Mouse (Mus musculus) hindbrain, embryonic 13.5 days (tissue): ENCODE results near the gene Mecom. TPM values are rescaled to one million over a fixed set of nuclear protein-coding genes. Genes with fewer than 3 reads are reported as not detected.

Experiments
- ATAC-seq: fragments of 200-750 bp; cut with Nextera tagmentation; 2 replicates; pipeline ENCODE4 v1.8.0; 2017; ENCODE audit warnings: moderate TSS enrichment; ENCODE audit not compliant: low FRiP score
- H3K27ac ChIP-seq: fragments of 300-500 bp; sonication (generic); 2 replicates; pipeline ENCODE4 v1.5.1; 2015; ENCODE audit warnings: inconsistent platforms, mild to moderate bottlenecking, moderate library complexity
- H3K27me3 ChIP-seq: fragments of 300-500 bp; sonication (generic); 2 replicates; pipeline ENCODE4 v1.6.1; 2015; ENCODE audit warnings: mild to moderate bottlenecking, inconsistent platforms
- H3K36me3 ChIP-seq: fragments of 300-500 bp; sonication (generic); 2 replicates; pipeline ENCODE4 v1.6.1; 2015; ENCODE audit warnings: mild to moderate bottlenecking, inconsistent platforms
- H3K4me1 ChIP-seq: fragments of 300-500 bp; sonication (generic); replicated peaks from 2 replicates; pipeline ENCODE4 v1.6.1; 2015; ENCODE audit warnings: inconsistent platforms
- H3K4me2 ChIP-seq: fragments of 300-500 bp; sonication (generic); 2 replicates; pipeline ENCODE4 v1.6.1; 2015; ENCODE audit warnings: inconsistent platforms, mild to moderate bottlenecking, moderate library complexity
- H3K4me3 ChIP-seq: fragments of 300-500 bp; sonication (generic); 2 replicates; pipeline ENCODE4 v1.5.1; 2015; ENCODE audit warnings: mild to moderate bottlenecking, inconsistent platforms
- H3K9ac ChIP-seq: fragments of 300-500 bp; sonication (generic); 2 replicates; pipeline ENCODE4 v1.6.1; 2015; ENCODE audit warnings: mild to moderate bottlenecking, inconsistent platforms
- H3K9me3 ChIP-seq: fragments of 300-500 bp; sonication (generic); 2 replicates; pipeline ENCODE4 v1.6.1; 2016; ENCODE audit warnings: inconsistent platforms
- WGBS: fragments of 180-500 bp; shearing (Covaris S2); methylation state at CpG from one replicate; pipeline ENCODE4 v1.1.7; 2015; 5-methylcytosine and 5-hydroxymethylcytosine counted together
- polyA plus RNA-seq: library from polyadenylated mRNA; unstranded; fragments of >200 nt; fragmentation: Nextera tagmentation; extraction: Ambion mirVana; gene quantifications from 2 replicates; pipeline ENCODE4 v1.2.1, GENCODE M21; 2015

The Mecom gene
- polyA plus RNA-seq, 1 experiment from 2014 or later, result 12.3 TPM

- no peaks in the 10 kb centered on the region for H3K36me3 ChIP-seq
- no peak overlapping the region for H3K4me3 ChIP-seq
- no peak overlapping the region for H3K27ac ChIP-seq
- H3K9ac ChIP-seq, result no peak overlapping the region
- ATAC-seq, result no peak
- no peaks in the 10 kb centered on the region for H3K9me3 ChIP-seq
- 3% methylated on average over 12 of the region's 12 CpGs for WGBS
- peaks cover 94% of the 10 kb centered on the region for H3K27me3 ChIP-seq
- peaks cover 53% of the 10 kb centered on the region for H3K4me1 ChIP-seq
- no peak overlapping the region for H3K4me2 ChIP-seq
Measured at GRCm38 (mm10) chr3:30512459-30513030, 35.3 kb downstream of the Mecom start.

- no peak for ATAC-seq
- Histone ChIP-seq H3K9me3 (no peaks in the 10 kb centered on the region), H3K4me3 (no peak overlapping the region), H3K4me1 (peaks cover 60% of the 10 kb centered on the region), H3K9ac (no peak overlapping the region), H3K27me3 (peaks cover 89% of the 10 kb centered on the region), H3K4me2 (no peak overlapping the region), H3K36me3 (no peaks in the 10 kb centered on the region), H3K27ac (no peak overlapping the region)
- 8% methylated on average over 7 of the region's 7 CpGs for WGBS
Measured at GRCm38 (mm10) chr3:30511796-30512195, 36.0 kb downstream of the Mecom start.

- 7% methylated on average over 4 of the region's 4 CpGs for WGBS
- Histone ChIP-seq H3K9me3 (no peaks in the 10 kb centered on the region), H3K4me2 (no peak overlapping the region), H3K4me1 (peaks cover 62% of the 10 kb centered on the region), H3K36me3 (no peaks in the 10 kb centered on the region), H3K27ac (no peak overlapping the region), H3K27me3 (peaks cover 84% of the 10 kb centered on the region), H3K4me3 (no peak overlapping the region), H3K9ac (no peak overlapping the region)
- ATAC-seq, result no peak
Measured at GRCm38 (mm10) chr3:30511062-30511640, 36.7 kb downstream of the Mecom start.

- WGBS, result 6% methylated on average over 8 of the region's 8 CpGs
- Histone ChIP-seq H3K27ac (no peak overlapping the region), H3K9ac (no peak overlapping the region), H3K4me3 (no peak overlapping the region), H3K4me2 (no peak overlapping the region), H3K9me3 (no peaks in the 10 kb centered on the region), H3K27me3 (peaks cover 84% of the 10 kb centered on the region), H3K4me1 (peaks cover 67% of the 10 kb centered on the region), H3K36me3 (no peaks in the 10 kb centered on the region)
- no peak for ATAC-seq
Measured at GRCm38 (mm10) chr3:30510646-30511045, 37.2 kb downstream of the Mecom start.

DNA sequence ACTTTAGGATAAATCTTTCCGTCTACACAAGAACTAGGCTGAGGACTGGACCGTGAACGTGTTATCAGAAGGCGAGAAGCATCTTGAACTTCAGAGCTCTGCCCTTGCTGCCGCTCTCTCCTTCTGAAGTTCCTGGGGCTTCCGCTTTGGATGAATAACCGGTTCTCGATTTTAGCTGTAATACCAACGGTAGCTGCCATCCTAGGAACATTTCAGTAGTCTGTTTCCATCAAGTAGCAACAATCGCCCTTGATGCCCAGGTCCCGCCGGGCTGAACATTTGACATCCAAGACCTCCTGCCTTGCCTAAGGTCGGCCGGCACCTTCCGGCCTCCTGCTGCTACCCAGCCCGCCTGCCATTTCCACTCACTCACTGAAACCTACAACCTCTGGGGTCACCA lies 37.7 kb downstream of the Mecom start:
- 2% methylated on average over 16 of the region's 16 CpGs for whole genome bisulfite sequencing
- Histone ChIP-seq H3K9me3 (no peaks in the 10 kb centered on the region), H3K27me3 (peaks cover 84% of the 10 kb centered on the region), H3K4me1 (peaks cover 64% of the 10 kb centered on the region), H3K9ac (peak overlapping the region; percentile 35; the same call in 1 of the 2 replicates), H3K36me3 (no peaks in the 10 kb centered on the region), H3K4me2 (peak overlapping the region; percentile 72), H3K4me3 (peak overlapping the region; percentile 51), H3K27ac (no peak overlapping the region)
- ATAC-seq, result no peak

DNA sequence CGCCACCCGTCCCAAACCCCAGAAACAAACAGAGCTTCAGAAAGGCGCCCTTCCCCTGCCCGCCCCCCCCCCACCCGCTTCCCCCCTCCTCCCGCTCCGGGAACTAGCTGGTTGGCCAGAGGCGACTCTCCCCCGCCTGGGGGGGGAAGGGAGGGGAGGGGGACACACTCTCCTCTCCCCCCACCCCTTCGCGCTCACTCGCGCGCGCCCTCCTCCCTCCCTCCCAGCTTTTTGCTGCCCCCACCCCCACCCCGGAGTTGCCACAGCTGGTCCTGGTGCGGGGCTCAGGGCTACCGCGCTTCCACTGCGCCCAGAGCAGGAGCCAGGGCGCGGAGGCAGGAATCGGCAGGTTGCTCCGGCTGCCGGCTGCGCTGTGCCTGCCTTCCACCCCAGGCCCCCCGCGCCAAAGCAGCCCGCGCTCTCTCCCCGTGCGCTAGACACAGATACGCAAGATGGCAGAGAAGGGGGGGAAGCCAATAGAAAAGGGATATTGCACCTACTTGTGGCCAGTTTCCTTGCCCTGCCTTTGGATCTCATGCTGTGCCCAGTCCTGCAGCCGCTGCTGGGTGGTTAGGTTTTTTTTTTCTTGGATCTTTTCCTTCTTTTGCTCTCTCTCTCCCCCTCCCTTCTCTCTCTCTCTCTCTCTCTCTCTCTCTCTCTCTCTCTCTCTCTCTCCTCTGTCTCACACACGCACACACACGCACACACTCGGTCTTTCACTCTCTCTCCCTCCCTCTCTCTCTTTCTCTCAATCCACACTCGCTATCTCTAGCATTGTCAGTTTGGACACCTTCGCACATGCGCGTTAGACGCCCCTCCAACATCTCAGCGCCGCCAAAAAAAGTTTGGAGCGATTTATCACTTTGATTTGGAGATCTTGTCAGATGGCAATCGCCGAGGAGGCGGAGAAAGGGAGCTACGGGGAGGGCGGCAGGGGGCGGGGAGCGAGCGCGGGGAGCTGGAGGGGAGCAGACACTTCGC lies 38.6 kb downstream of the Mecom start:
- peak overlapping the region; percentile 72 for H3K4me2 ChIP-seq
- WGBS, result 1% methylated on average over 41 of the region's 55 CpGs
- H3K4me1 ChIP-seq, result peaks cover 55% of the 10 kb centered on the region
- no peaks in the 10 kb centered on the region for H3K9me3 ChIP-seq
- peak; percentile 37 for ATAC-seq
- peak overlapping the region; percentile 51 for H3K4me3 ChIP-seq
- peak overlapping the region; percentile 70 for H3K9ac ChIP-seq
- peaks cover 87% of the 10 kb centered on the region for H3K27me3 ChIP-seq
- H3K27ac ChIP-seq, result peak overlapping the region; percentile 81
- H3K36me3 ChIP-seq, result no peaks in the 10 kb centered on the region

DNA sequence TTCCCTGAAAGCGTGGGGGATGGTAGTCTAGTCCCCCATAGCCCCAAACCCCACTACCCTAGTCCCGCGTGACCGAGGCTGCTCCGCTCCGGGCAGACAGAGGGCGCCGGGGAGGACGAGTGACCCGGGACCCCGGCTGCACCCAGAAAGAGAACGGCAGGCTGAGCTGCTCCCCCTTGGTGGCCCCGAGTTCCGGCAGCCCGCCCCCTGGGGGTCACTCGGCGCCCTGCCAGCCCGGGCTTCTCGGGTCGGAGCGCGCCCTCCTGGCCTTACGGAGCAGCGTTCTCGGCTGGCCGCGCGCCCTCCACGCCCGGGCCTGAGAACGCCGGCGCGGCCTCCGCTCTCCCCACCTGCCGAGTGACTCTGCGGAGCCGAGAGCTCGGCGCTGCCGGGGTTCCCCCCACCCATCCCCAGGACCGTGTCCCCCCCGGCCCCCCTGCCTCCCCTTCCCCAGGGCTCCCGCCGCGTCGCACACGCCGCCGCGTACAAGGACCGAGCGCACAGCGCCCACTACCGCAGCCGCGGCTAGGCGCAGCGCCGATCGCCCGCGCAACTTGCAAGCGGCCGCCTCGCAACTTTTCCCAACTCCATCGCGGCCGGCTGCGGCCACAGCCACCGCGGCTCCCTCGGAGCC lies 39.4 kb downstream of the Mecom start:
- H3K9ac ChIP-seq, result peak overlapping the region; percentile 70
- H3K9me3 ChIP-seq, result no peaks in the 10 kb centered on the region
- 0% methylated on average over 58 of the region's 73 CpGs for WGBS
- H3K4me2 ChIP-seq, result peak overlapping the region; percentile 72
- H3K4me3 ChIP-seq, result peak overlapping the region; percentile 51
- H3K36me3 ChIP-seq, result no peaks in the 10 kb centered on the region
- peaks cover 84% of the 10 kb centered on the region for H3K27me3 ChIP-seq
- ATAC-seq, result peak; percentile 83
- H3K4me1 ChIP-seq, result peaks cover 47% of the 10 kb centered on the region
- peak overlapping the region; percentile 81 for H3K27ac ChIP-seq

DNA sequence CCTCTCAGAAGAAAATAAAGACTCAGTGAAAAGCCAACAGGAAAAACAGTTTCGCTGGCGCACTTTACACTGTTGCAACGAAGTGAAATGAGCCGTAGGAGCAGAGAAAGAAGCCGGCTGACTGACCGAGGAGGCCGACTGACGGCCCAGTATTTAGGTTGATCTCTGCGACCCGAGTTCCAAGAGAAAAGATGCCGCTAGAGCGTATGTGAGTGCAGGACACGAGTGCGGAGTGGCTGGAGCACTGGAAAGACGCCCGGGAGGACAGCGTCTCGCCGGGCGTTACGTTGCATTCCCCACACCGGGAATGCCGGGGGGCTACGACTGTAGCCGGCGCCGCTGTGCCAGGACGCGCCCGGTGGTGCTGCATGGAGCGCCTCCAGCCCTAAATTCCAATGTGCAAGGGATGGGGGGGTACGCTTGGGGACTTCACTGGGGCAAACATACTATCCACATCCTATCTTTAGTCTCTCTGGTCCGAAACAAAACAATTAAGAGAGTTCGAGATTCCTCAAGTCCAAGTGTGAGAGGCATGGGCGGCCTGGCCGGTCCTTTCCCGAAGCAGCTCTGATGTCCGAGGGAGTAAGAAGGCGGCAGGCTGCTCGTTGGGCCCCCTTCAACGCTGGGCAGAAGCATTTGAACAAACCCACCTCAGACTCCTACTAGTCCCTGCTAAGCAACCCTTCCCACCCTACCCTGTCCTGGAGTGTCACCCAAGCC lies 40.1 kb downstream of the Mecom start:
- H3K4me2 ChIP-seq, result peak overlapping the region; percentile 72
- H3K36me3 ChIP-seq, result no peaks in the 10 kb centered on the region
- ATAC-seq, result peak; percentile 43
- H3K27ac ChIP-seq, result peak overlapping the region; percentile 81
- H3K4me3 ChIP-seq, result peak overlapping the region; percentile 51
- no peaks in the 10 kb centered on the region for H3K9me3 ChIP-seq
- peaks cover 77% of the 10 kb centered on the region for H3K27me3 ChIP-seq
- peak overlapping the region; percentile 70 for H3K9ac ChIP-seq
- WGBS, result 0% methylated on average over 41 of the region's 41 CpGs
- H3K4me1 ChIP-seq, result peaks cover 46% of the 10 kb centered on the region

GRCm38 (mm10) chr3:30507028-30507575 lies 40.7 kb downstream of the Mecom start:
- Histone ChIP-seq H3K9me3 (no peaks in the 10 kb centered on the region), H3K4me1 (peaks cover 46% of the 10 kb centered on the region), H3K4me2 (peak overlapping the region; percentile 72), H3K9ac (peak overlapping the region; percentile 70; the same call in 1 of the 2 replicates), H3K4me3 (peak overlapping the region; percentile 51), H3K27ac (peak overlapping the region; percentile 81), H3K27me3 (peaks cover 71% of the 10 kb centered on the region), H3K36me3 (no peaks in the 10 kb centered on the region)
- ATAC-seq, result no peak
- under 1% methylated on average over 22 of the region's 22 CpGs for WGBS

DNA sequence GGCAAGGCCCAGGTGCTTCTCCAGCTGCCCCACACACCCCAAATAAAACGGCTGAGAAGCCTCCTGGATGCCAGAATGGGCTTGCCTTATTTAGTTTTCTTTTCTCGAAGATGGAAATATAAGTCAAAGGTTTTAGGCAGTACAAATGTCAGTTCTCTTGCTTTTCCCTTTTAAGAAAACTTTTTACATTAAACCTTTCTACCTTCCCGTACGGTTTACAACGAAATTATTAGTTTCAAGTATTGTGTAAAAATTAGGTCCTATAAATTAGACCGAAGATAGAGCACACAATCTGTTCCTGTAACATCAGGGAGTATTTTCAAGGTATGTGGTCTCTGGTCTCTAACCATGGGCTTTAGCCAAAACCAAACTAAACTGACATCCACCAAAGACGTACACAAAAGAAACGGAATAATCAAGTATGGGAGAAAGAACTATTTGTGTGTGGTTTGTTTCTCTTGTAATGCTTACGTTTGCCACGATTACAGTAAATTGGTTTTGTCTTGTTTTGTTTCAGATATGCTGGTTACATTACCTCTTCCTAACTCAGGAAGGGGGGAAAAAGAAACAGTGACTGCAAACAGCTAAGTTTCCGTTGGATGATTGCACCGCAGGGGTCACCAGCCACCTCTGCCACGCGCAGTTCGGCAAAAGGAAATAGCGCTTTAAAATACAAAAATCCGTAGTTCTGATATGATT lies 41.3 kb downstream of the Mecom start:
- H3K4me2 ChIP-seq, result peak overlapping the region; percentile 72
- 4% methylated on average over 17 of the region's 17 CpGs for WGBS
- ATAC-seq, result no peak
- H3K36me3 ChIP-seq, result no peaks in the 10 kb centered on the region
- H3K4me3 ChIP-seq, result peak overlapping the region; percentile 51
- no peaks in the 10 kb centered on the region for H3K9me3 ChIP-seq
- H3K4me1 ChIP-seq, result peaks cover 46% of the 10 kb centered on the region
- H3K9ac ChIP-seq, result peak overlapping the region; percentile 70; the same call in 1 of the 2 replicates
- H3K27ac ChIP-seq, result peak overlapping the region; percentile 81
- H3K27me3 ChIP-seq, result peaks cover 65% of the 10 kb centered on the region

DNA sequence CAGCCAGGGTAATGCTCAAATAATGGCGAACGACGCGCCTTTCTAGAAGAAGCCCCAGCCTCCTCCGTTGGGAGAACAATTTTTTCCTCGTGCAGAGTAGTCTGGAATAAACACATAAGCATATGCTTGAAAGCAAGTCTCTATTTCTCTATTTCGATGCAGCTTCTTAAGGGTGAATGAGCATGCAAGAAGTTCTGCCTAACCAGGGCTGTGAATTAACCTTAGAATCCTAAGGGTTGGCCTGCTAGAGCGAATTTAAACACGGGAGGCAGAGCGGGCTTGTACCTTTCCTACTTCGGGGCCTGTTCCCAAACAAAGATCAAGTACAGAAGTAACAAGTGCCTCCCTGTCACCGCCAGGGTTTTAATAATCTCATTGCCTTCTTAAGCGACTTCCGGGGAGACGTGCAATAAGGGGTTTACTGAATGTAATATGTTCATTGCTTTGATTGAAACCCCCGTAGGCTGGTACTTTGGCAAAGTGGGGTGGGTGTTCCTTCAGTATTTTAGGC lies 42.0 kb downstream of the Mecom start:
- 11% methylated on average over 16 of the region's 16 CpGs for WGBS
- H3K27me3 ChIP-seq, result peaks cover 58% of the 10 kb centered on the region
- no peaks in the 10 kb centered on the region for H3K36me3 ChIP-seq
- H3K27ac ChIP-seq, result no peak overlapping the region
- no peak overlapping the region for H3K4me3 ChIP-seq
- H3K9me3 ChIP-seq, result no peaks in the 10 kb centered on the region
- H3K4me2 ChIP-seq, result peak overlapping the region; percentile 72; the same call in 1 of the 2 replicates
- H3K4me1 ChIP-seq, result peaks cover 46% of the 10 kb centered on the region
- no peak for ATAC-seq
- no peak overlapping the region for H3K9ac ChIP-seq
